Mouse (Mus musculus): ENCODE data around the gene Uvssa. TPM values are rescaled to one million over a fixed set of nuclear protein-coding genes. Genes with fewer than 3 reads are reported as not detected.
"Not testable (repeated sequence)": the region's sequence is repeated elsewhere in the genome, so short reads cannot be mapped to it uniquely, and the experiment has no call there.

Gene Uvssa
- 6.5 and 7.0 TPM in 2 replicates for polyA plus RNA-seq (2014; fragmentation: Nextera tagmentation; extraction: Ambion mirVana)

DNA sequence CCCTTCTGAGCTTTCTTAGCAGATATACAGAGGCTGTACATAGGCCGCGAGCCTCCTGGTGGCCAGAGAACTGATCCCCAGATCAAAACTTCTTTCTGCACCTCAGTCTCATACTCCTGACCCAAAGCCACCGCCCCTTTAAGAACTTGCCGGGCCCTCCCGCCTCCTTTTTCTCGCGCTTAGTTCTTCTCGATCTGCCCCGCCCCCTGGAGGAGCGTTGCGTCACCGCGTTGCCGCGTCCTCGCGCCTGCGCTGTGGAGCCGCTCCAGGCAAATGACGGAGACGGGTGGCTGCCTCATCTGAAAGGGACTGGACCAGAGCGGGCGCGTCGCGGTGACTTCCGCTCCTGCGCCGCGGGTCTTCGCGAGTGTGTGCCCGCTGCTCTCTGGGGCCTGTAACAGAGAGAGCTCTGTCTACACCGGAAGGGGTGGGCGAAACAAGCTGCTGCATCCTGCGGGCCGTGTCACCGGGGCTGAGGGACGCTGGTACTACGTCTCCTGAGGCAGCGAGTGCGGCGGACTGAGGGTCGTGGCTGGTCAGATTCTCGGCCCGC is at the start of gene Uvssa:
Gene Uvssa (plus strand): TSS at position 248 of the 553 bp plus-strand sequence.
- Histone ChIP-seq H3K27ac (ENCODE audit: low read depth, low read length) (peak within 1 kb of the TSS; percentile 91), H3K4me1 (ENCODE audit: control insufficient read depth, insufficient read depth, low read length) (peaks cover 12% of the 10 kb centered on the region; the same call in 1 of the 2 replicates), H3K27me3 (ENCODE audit: control insufficient read depth, insufficient read depth, low read length) (no peaks in the 10 kb centered on the region), H3K4me2 (ENCODE audit: low read depth) (peak within 1 kb of the TSS; percentile 86), H3K9me3 (ENCODE audit: control insufficient read depth, low read length) (no peaks in the 10 kb centered on the region), H3K36me3 (ENCODE audit: control insufficient read depth, insufficient read depth, low read length) (peaks cover 3% of the 10 kb centered on the region), H3K9ac (ENCODE audit: low read length) (peak within 1 kb of the TSS; percentile 84), H3K4me3 (ENCODE audit: low read depth, low read length) (peak within 1 kb of the TSS; percentile 60)
- ATAC-seq (ENCODE audit: insufficient read depth, low FRiP score, low TSS enrichment): peak; percentile 98
- WGBS: under 1% methylated on average over 46 of the region's 46 CpGs
- peak; percentile 100 for DNase-seq (ENCODE audit: low spot score)

DNA sequence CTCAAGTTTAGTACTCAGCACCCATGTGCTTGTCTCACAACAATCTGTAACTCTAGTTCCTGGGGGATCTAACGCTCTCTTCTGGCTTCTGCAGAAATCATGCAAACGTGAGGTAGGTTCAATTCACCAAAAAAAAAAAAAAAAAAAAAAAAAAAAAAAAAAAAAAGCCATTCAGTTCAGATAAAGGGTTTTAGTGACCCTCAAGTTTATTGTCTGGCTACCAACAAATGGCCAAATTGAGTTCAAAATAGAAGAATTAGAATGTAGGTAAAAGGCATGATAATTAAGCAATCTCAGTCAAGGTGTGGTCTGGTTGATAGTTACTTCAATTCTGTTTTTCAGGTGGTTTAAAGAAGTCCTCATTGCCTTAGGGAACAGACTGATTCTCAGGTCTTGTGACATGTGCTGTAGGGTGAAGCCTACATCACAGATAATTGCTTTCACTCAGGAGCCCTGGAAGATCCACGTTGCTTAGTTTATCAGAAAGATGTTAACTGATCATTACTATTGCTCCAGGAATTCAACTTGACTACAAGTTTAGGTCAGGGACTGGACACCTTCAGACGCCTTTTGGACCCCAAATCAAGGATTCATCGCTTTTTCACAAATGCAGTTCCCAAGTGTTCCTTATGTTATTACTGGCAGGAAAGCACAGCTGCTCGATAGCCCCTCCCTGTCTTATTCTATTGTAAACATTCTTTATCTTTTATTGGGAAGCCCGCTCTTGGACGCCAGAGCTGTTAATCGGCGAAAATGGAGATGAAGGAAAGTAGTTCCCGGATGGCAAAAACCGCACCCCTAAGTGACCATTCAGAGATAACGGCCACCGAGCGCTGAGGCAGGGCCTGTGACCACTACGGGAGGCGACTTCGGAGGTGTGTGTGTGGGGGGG is 43.7 kb upstream of the Uvssa start:
- ATAC-seq (ENCODE audit: insufficient read depth, low FRiP score, low TSS enrichment) (no peak; the same call in 1 of the 2 replicates), DNase-seq (ENCODE audit: low spot score) (no peak)
- 29% methylated on average over 18 of the region's 18 CpGs for WGBS
- Histone ChIP-seq H3K4me3 (ENCODE audit: low read depth, low read length) (peak overlapping the region; percentile 99), H3K4me1 (ENCODE audit: control insufficient read depth, insufficient read depth, low read length) (peaks cover 5% of the 10 kb centered on the region; the same call in 1 of the 2 replicates), H3K9me3 (ENCODE audit: control insufficient read depth, low read length) (no peaks in the 10 kb centered on the region), H3K36me3 (ENCODE audit: control insufficient read depth, insufficient read depth, low read length) (no peaks in the 10 kb centered on the region), H3K27ac (ENCODE audit: low read depth, low read length) (peak overlapping the region; percentile 70), H3K4me2 (ENCODE audit: low read depth) (peak overlapping the region; percentile 65), H3K27me3 (ENCODE audit: control insufficient read depth, insufficient read depth, low read length) (no peaks in the 10 kb centered on the region), H3K9ac (ENCODE audit: low read length) (peak overlapping the region; percentile 92)

DNA sequence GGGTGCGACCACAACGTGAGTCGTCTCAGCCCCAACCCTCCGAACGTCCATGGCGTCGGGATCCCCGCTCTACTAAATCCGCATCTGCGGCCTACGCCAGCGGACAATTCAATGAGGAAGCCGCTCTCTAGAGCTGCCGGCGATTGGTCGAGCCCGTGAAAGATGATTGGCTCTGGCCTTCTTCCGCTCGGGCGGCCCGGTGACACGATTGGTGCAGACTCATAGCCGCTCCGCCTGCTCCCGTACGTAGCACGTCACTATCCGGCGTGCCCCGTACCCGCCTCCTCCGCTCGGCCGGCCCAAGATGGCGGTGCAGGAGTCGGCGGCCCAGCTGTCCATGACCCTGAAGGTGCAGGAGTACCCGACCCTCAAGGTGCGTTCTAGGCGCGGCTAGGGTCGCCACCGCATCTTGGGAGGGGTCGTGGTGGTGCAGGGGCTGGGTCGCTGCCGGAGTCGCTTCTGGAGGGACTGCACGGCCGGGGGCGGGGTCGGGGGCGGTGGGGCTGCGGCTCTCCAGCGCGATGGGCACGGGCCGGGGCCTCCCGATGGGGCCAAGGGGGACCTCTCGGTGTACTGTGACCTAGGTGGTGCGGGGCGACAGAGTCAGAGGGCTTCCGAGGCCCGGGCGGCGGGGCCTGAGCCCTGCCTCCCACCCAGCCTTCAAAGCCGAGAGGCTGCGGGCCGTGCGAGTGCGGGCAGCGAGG is 42.9 kb upstream of the Uvssa start, which contains the start of gene Maea:
Gene Maea (plus strand): TSS at position 237 of the 704 bp plus-strand sequence.
- H3K4me3 ChIP-seq (ENCODE audit: low read depth, low read length): peak within 1 kb of the TSS; percentile 99
- H3K9me3 ChIP-seq (ENCODE audit: control insufficient read depth, low read length): no peaks in the 10 kb centered on the region
- WGBS: under 1% methylated on average over 69 of the region's 71 CpGs
- H3K36me3 ChIP-seq (ENCODE audit: control insufficient read depth, insufficient read depth, low read length): no peaks in the 10 kb centered on the region; the same call in 1 of the 2 replicates
- peak within 1 kb of the TSS; percentile 75 for H3K27ac ChIP-seq (ENCODE audit: low read depth, low read length)
- ATAC-seq (ENCODE audit: insufficient read depth, low FRiP score, low TSS enrichment): peak; percentile 100
- peak within 1 kb of the TSS; percentile 92 for H3K9ac ChIP-seq (ENCODE audit: low read length)
- peaks cover 5% of the 10 kb centered on the region; the same call in 1 of the 2 replicates for H3K4me1 ChIP-seq (ENCODE audit: control insufficient read depth, insufficient read depth, low read length)
- peak within 1 kb of the TSS; percentile 65 for H3K4me2 ChIP-seq (ENCODE audit: low read depth)
- no peaks in the 10 kb centered on the region for H3K27me3 ChIP-seq (ENCODE audit: control insufficient read depth, insufficient read depth, low read length)
- peak; percentile 97 for DNase-seq (ENCODE audit: low spot score)

DNA sequence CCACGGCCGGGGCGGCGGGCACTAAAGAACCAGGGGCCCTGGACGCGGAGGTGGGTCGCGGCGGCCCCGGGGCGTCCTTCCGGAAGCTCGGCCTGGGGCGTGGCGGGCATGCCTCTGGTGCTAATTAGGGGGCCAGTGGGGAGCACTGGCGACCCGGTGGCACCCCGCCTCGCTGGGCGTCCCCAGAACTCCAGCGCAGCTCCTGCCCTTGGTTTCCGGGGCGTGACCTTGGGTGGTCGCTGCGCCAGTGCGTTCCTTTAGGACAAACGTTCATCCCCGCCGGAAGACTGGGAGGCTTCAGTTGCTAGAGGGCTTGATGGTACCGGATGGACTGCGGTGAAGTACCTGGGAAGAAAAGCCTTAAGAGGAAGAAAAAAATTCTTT is 42.4 kb upstream of the Uvssa start:
- 0 out of 2 replicates have a peak, but pooled peaks have one; percentile 7 for ATAC-seq (ENCODE audit: insufficient read depth, low FRiP score, low TSS enrichment)
- Histone ChIP-seq H3K27me3 (ENCODE audit: control insufficient read depth, insufficient read depth, low read length) (no peaks in the 10 kb centered on the region), H3K4me1 (ENCODE audit: control insufficient read depth, insufficient read depth, low read length) (peaks cover 5% of the 10 kb centered on the region; the same call in 1 of the 2 replicates), H3K4me3 (ENCODE audit: low read depth, low read length) (peak overlapping the region; percentile 99), H3K27ac (ENCODE audit: low read depth, low read length) (peak overlapping the region; percentile 75; the same call in 1 of the 2 replicates), H3K9ac (ENCODE audit: low read length) (peak overlapping the region; percentile 92), H3K36me3 (ENCODE audit: control insufficient read depth, insufficient read depth, low read length) (no peaks in the 10 kb centered on the region; the same call in 1 of the 2 replicates), H3K4me2 (ENCODE audit: low read depth) (peak overlapping the region; percentile 65), H3K9me3 (ENCODE audit: control insufficient read depth, low read length) (no peaks in the 10 kb centered on the region)
- DNase-seq (ENCODE audit: low spot score): peak; percentile 55
- WGBS: 1% methylated on average over 29 of the region's 31 CpGs

DNA sequence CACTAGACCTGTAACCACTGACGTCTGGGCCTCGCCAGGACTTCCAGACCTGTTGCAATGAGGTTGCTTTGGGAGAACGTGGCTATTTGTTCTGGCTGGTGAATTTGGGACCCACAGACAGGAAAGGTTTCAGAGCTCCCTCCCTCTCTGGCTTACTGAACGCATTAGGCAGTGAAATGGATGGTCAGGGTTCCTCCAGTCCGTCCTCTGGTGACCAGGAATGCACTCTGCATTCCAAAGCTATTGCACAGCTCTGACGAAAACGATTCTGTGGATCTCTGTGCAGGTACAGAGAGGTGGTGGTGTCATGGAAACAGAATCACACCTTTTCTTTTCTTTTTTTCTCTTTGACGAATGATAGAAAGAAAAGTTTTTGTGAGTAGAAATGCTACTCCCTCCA is 41.1 kb upstream of the Uvssa start:
- Histone ChIP-seq H3K9ac (ENCODE audit: low read length) (no peak overlapping the region), H3K4me3 (ENCODE audit: low read depth, low read length) (no peak overlapping the region)

DNA sequence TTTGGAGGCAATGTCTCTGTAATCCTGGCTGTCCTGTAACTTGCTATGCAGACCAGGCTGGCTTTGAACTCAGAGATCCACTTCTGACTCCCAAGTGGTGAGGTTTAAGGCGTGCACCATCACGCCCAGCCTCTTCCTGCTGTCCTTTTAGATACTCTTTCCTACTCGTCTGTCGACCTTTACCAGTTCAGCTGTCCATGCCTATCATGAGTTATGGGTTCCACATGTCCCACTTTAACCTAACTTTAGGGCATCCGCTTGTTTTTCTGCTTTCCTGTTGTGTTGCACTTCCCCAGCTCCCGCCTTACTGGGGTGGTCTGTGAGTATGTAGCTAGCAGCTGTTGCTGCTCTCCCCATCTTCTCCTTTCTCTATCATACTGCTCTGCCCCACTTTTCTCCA is 37.2 kb upstream of the Uvssa start:
- peaks cover 5% of the 10 kb centered on the region; the same call in 1 of the 2 replicates for H3K4me1 ChIP-seq (ENCODE audit: control insufficient read depth, insufficient read depth, low read length)
- 81% methylated on average over 6 of the region's 6 CpGs for WGBS
- no peak overlapping the region for H3K27ac ChIP-seq (ENCODE audit: low read depth, low read length)
- H3K4me3 ChIP-seq (ENCODE audit: low read depth, low read length): no peak overlapping the region
- no peak for DNase-seq (ENCODE audit: low spot score)
- H3K36me3 ChIP-seq (ENCODE audit: control insufficient read depth, insufficient read depth, low read length): no peaks in the 10 kb centered on the region; the same call in 1 of the 2 replicates
- no peaks in the 10 kb centered on the region for H3K27me3 ChIP-seq (ENCODE audit: control insufficient read depth, insufficient read depth, low read length)
- no peak for ATAC-seq (ENCODE audit: insufficient read depth, low FRiP score, low TSS enrichment)
- H3K9ac ChIP-seq (ENCODE audit: low read length): no peak overlapping the region
- no peaks in the 10 kb centered on the region for H3K9me3 ChIP-seq (ENCODE audit: control insufficient read depth, low read length)
- H3K4me2 ChIP-seq (ENCODE audit: low read depth): no peak overlapping the region

More for the DNA sequence above, 41.1 kb upstream of the Uvssa start:
- Histone ChIP-seq H3K36me3 (ENCODE audit: control insufficient read depth, insufficient read depth, low read length) (no peaks in the 10 kb centered on the region; the same call in 1 of the 2 replicates), H3K27ac (ENCODE audit: low read depth, low read length) (no peak overlapping the region), H3K9me3 (ENCODE audit: control insufficient read depth, low read length) (no peaks in the 10 kb centered on the region), H3K4me2 (ENCODE audit: low read depth) (no peak overlapping the region), H3K4me1 (ENCODE audit: control insufficient read depth, insufficient read depth, low read length) (peaks cover 5% of the 10 kb centered on the region; the same call in 1 of the 2 replicates), H3K27me3 (ENCODE audit: control insufficient read depth, insufficient read depth, low read length) (no peaks in the 10 kb centered on the region)
- no peak for ATAC-seq (ENCODE audit: insufficient read depth, low FRiP score, low TSS enrichment)
- DNase-seq (ENCODE audit: low spot score): no peak
- WGBS: 85% methylated on average over 8 of the region's 8 CpGs

DNA sequence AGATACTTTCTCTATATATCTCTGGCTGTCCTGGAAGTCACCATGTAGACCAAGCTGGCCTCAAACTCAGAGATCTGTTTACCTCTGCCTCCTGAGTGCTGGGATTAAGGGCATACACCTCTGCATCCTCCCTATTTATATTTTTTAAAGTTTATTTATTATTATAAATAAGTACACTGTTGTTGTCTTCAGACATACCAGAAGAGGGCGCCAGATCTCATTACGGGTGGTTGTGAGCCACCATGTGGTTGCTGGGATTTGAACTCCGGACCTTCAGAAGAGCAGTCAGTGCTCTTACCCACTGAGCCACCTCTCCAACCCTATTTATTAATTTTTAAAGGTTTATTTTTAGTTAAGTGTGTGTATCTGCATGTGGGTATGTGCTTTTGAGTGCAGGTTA is 36.1 kb upstream of the Uvssa start:
- H3K4me2 ChIP-seq (ENCODE audit: low read depth); H3K36me3 ChIP-seq (ENCODE audit: control insufficient read depth, insufficient read depth, low read length); H3K4me1 ChIP-seq (ENCODE audit: control insufficient read depth, insufficient read depth, low read length); H3K27ac ChIP-seq (ENCODE audit: low read depth, low read length); H3K4me3 ChIP-seq (ENCODE audit: low read depth, low read length); H3K9ac ChIP-seq (ENCODE audit: low read length); H3K9me3 ChIP-seq (ENCODE audit: control insufficient read depth, low read length); DNase-seq (ENCODE audit: low spot score); ATAC-seq (ENCODE audit: insufficient read depth, low FRiP score, low TSS enrichment); H3K27me3 ChIP-seq (ENCODE audit: control insufficient read depth, insufficient read depth, low read length): not testable (repeated sequence)
- WGBS: 71% methylated on average over 3 of the region's 3 CpGs

DNA sequence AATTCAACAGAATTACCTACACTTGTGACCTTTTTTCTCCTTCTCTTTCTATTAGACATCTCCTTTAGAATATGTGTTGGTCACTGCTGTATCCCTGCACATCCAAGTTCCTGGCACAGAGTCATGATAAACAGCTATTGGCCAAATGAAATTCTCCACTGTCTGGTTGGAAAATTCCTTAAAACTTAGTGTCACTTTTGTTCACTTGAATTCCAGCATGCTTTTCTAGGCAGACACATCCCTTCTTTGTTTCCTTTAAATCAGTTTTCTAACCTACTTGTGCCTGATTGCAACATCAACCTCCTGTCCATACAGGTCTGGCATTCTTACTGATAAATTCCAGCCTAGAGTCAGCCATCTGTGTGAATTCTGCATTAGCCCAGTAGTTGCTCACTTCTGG is 35.5 kb upstream of the Uvssa start:
- Histone ChIP-seq H3K27me3 (ENCODE audit: control insufficient read depth, insufficient read depth, low read length) (no peaks in the 10 kb centered on the region), H3K9ac (ENCODE audit: low read length) (no peak overlapping the region), H3K4me2 (ENCODE audit: low read depth) (no peak overlapping the region), H3K4me1 (ENCODE audit: control insufficient read depth, insufficient read depth, low read length) (no peaks in the 10 kb centered on the region), H3K9me3 (ENCODE audit: control insufficient read depth, low read length) (no peaks in the 10 kb centered on the region), H3K27ac (ENCODE audit: low read depth, low read length) (no peak overlapping the region), H3K36me3 (ENCODE audit: control insufficient read depth, insufficient read depth, low read length) (no peaks in the 10 kb centered on the region; the same call in 1 of the 2 replicates), H3K4me3 (ENCODE audit: low read depth, low read length) (no peak overlapping the region)
- DNase-seq (ENCODE audit: low spot score) (no peak), ATAC-seq (ENCODE audit: insufficient read depth, low FRiP score, low TSS enrichment) (no peak)
